Mouse (Mus musculus) CD8-positive naive resting alpha-beta T cell, adult 2 months (primary cell): Measurements from ENCODE around the gene Arid1b.
A peak's percentile ranks its signal among the peaks of the same experiment; 100 is the strongest.

ENCODE experiments used
- DNase-seq, 2 experiments: peaks; one replicate each; pipeline ENCODE4 v3.0.0; 2022; ENCODE audit warnings: low read depth in 2 of 2, low spot score in 2 of 2

Gene Arid1b

DNA sequence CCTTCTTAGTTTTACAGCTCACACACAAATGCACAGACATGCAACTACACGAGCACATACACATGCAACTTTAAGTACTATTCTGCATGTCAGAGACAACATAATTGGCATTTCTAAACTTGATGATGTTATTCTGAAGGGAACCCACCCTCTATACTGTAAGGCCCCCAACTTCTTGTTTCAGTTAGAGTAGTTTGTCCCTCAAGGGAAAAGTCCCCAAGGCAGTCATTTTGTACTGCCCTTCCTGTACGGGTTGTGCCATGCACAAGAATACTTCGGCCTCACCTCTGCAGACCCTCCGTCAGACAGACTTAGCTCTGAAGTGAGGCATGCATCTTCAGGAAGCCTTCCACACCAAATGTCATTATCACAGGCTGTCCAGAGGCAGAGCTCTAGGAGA is 191.4 kb downstream of the Arid1b start:
- no peak for DNase-seq

DNA sequence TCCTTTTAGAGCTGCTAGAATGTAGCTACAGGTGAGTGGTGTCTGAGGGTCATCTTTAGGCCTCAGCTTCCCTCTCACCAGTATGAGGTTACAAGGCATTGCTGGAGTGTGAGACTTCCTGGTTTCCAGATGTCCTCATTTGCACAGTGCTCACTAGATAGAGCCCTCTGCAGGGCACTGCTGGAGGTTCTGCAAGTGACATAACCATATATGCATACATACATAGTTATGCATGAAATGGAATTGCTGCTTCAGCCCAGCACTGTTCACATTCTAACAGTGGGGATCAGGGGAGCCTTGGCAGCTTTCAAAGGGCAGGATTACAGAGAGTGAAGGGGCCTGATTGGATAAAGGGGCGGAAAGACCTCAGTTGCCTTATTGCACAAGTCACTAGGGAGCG is 193.4 kb downstream of the Arid1b start:
- DNase-seq = no peak

DNA sequence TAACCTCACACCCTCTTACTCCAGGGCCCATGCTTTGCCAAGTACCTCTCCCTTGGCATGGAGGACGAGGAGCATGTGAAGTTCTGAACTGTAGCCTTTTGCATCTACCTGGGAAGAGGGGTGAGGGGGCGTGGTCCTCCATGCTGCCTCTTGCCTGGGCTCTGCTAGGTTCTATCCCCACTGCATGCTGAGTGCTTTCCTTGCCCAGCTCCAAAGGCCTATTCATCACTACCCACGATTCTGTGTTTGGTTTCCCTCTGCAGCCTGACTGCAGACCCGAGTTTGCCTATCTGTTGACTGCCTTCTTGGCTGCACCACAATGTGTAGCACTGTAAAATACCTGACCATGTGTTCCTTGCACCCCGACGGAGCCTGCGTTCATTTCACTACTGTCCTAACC is 194.3 kb downstream of the Arid1b start:
- no peak for DNase-seq

DNA sequence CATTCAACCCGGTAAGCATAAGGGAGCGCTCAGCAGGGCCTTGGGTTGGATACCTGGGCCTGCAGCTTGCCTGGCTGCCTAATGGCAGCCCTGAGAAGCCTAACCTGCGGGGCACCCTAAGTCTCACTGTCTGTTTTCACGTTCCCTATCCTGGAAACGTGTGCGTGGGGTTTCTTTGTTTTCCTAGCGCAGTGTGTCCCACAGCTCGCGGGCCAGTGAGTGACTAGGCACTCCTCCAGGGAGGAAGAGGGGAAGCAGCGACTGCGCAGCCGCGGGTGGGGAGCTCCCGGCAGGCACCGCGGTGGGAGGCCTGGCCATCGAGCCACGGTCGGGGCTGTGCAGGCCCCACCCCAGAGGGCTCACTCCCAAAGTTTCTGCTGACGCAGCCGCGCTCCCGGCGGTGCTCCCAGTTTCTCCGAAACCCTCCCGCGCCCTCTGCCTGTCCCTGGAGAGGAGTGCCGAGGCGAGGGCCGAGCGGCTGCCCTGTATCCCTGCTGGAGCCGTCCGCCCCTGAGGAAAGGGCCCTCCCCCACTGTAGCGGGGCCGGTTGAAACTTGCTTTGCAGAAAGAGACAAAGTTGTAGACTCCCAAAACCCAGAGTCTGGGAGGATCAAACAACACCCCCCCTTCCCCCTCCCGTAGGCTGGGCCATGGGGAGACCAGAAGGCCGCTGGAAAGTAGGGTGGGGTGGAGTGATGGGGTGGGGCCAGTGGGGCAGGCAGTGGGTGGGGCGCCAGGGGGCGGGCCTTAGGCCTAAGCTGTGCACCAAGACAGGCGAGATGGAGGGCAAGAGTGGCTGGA is 195.6 kb downstream of the Arid1b start:
- peak; percentile 63 to 74 for DNase-seq

DNA sequence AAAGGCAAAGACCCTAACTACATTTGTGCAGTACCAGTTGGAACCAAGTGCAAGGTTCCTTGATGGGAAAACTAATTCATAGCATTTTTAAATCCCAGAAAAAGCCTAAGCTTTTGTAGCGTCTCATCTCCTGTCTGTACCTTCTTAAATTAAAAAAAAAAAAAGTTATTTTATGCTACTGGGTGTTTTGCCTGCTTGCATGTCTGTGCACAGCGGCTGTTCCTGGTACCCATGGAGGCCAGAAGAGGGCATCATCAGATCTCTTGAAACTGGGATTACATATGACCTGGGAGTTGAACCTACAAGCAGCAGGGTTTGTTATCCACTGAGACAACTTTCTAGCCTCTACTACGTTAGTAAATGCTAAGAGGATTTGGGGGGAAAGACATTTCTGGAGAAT is 196.2 kb downstream of the Arid1b start:
- DNase-seq = no peak

DNA sequence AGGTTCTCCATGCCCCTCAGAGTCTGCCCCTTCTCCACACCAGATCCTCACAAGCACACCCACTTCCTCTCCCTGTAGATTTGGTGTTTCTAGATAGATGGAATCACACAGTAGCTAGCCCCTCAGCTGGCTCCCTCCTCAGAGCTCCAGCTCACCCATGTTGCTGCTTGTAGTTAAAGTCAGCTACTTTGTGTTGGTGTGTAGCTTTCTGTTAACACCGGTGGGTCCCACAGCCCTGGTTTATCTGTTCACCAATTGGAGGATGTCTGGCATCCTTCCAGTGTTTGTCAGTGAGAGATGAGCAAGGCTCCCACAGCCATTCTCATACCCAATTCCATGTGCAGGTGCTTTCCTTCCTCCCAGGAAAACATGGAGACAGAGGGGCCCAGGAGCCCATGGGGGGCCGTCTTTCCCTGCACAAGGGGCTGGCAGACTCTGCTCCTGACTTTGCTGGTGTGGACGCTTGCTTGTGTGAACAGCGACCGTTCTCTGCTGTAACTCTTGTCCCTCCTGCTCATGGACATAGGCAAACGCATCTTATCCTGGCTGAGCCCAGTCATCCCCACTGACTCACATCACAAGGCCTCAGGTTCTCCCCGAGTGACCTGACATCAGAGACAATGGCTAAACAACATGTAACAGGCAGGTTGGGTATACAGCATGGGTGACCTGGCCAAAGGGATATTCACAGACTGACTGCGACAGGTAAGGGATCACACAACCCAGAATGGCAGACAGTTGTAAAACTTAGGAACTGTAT is 200.2 kb downstream of the Arid1b start:
- DNase-seq = no peak

DNA sequence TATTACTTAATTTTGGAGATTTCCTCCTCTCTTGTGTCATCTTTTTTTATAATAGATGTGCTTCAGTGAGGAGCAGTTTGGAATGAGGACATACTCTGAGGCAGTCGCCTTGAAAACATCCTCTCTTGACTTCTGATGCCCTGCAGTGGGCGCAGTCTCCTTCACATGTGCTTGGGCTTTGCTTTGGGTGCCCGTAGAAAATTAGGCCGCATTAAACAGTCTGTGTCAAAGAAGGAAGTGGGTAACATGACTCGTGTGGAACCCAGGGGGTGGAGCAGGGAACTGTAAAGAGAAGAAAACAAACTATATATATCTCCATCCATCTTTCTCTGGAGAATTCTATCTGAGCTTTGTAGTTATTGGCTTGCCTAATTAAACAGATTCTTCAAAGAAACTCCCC is 201.3 kb downstream of the Arid1b start:
- peak; percentile 32 to 58 for DNase-seq

DNA sequence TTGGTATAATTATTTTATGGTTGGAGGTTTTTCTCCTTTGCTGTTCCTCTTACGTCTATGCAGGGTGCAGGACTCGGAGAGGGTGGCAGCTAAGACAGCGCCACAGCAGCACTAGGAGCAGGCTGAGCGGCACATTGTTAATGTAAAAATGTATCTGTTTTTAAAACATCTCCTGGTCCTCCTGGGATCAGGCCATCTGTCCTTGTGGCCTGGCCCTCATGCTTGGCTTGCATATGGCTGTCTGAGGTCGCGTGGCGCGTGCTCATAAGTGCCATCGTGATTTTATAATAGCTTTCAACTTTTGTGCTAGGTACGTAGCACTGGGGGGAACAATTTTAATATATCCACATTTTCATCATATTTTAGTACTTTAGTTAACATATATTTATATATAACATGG is 201.9 kb downstream of the Arid1b start:
- no peak for DNase-seq

DNA sequence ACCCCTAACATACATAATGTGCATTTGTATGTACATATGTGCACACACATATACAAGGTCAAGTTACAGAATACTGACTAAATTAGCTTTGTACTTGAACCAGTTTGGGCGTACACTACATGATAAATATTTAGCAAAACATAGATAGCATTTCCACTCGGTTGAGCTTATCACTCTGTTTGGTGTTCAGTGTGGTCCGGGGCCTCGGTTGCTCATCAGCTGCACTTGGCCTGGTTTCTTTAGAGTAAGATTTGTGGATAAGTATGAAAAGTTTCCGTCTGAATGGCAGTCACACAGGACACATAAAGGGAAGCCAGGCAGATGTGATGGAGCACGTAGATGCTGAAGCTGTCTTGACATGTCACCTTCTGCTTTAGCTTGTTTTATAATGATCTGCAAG is 202.4 kb downstream of the Arid1b start:
- no peak for DNase-seq

DNA sequence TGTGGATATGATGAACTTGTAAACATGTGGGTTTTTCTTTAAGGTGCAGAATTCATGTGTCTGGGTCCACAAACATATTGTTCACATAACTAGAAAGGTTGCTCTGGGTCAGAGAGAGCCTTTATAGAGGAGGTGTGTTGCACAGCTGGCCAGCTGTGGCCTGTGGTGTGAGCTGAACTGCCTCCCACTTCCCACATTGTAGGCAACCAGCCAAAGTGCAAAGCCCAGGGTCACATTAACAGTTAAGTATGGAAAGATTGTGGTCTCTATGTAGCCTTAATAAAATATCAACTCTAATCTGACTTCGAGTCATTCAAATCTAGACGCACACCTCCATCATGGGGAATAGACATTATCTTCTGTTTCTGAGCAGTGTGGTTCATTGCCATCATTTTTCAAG is 203.0 kb downstream of the Arid1b start:
- DNase-seq = no peak

DNA sequence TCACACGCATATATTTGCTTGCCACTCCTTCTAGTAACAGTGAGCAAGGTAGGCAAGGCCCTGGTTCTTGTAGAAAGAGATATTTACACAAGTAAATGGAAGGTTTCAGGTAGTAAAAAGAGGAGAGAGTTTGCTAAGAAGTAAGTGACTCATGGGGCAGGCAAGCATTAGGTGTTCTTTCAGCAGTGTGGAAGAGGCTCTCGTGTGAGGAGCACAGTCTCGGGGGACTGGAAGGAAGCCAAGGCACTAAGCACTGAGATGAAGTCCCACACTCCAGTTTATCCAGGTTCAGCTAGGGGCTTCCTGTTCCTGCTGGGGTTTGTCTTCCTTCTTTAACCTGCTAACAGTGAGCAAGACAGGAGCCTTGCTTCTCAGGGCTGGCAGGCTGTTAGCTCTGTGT is 203.6 kb downstream of the Arid1b start:
- no peak for DNase-seq

DNA sequence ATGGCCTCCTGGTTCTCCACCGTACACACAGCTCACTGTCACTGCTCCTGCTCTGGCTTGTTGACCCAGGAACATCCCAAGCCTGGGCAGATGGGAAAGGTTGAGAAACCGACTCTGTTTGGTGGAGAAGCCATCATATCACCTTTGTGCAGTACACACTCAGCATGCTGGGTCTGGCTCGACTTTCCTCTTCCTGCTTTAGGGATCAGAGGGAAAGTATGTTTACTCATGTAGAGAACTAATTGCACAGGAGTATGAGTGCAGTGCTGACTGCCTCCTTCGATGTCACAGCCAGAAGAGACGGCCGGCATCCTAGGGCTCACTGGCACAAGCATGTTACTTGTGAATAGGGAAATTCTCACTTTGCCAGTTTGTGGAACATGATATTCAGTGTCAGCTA is 204.1 kb downstream of the Arid1b start:
- DNase-seq = no peak

DNA sequence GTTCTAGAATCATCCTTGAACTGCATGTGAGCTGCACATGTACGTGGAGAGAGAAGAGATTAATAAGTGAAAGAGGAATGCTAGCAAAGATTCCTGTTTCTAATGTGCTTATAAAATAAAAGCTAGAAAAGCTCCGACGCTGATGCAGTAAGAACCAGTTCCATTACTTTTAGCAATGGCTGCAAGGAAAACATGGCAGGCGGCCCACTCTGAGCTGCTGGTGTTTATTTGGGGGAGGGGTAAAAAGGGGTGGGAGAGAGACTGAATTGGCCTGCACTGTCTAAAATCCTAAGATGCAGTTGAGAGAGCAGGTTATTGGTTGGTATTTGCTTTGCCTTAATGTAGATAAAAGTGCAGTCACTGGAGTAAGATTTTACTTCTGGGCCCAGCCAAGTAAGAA is 204.7 kb downstream of the Arid1b start:
- DNase-seq = no peak

DNA sequence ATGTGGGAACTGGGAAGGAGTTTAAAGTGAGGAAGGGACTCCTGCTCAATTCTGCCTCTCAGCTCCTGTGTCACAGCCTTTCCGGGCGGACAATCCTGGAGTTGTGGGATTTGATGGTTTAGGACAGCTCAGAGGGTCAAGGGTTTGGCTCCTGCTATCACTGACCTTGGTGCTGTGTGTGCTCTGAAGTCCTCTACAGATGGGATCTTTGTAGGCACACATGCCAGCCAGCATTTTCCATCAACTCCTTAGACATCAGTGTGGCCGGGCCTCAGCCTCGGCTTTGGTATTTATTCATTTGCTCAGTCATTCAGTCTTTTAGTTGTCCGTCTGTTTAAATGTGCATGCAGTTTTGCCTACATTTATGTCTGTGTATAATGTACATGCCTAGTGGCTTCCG is 206.5 kb downstream of the Arid1b start:
- no peak for DNase-seq

DNA sequence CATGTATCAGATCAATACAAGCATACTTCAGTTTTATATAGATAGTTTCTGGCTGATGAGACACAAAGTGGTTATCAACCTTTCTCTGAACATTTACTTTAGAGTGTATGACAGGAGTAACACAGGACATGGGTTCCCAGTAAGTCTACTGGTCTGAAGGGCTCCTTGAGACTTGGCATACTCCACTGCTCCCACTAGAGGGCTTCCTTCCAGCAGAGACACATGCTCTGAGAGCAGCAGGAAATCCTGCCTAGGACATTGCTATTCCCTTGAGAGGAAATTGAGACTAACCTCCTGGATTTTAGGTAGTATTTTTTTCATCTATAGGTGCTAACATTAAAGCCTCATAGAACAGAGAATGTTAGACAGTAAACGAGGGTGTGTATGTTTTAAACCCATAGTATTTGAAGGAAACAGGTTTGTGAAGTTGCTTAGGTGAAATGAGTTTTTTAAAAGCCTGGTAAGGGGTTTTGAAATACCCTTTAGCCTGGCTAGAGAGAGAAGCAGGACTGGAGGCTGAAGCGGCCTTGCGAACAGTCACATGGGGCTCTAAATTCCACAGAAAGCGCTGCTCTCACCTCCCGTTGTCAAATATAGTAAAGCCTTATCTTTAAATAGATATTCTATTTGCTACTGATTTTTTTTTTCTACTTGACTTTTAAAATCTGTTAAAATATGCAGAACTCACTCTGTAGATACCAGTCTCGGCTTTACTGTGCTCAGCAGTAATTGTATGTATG is 207.9 kb downstream of the Arid1b start:
- peak in 1 of 2 experiments; percentile 21 for DNase-seq

DNA sequence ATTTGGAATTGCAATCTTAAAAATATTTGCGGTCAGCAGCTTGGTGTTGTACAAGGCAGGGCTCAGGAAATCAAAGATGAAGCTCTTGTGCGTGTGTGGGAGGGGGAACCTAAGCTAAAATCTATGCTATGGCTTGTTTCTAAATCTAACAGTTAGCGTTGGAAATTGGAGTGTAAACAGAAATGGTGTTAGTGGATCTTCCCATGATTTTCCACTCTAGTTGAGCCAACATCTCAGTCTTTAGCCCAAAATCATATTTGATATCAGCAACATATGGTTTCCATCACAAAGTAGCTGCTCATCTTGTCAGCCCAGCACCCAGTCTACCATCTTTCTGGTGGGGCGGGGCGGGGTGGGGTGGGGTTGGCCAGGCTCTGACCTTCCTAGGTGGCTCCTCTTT is 208.6 kb downstream of the Arid1b start:
- no peak for DNase-seq

DNA sequence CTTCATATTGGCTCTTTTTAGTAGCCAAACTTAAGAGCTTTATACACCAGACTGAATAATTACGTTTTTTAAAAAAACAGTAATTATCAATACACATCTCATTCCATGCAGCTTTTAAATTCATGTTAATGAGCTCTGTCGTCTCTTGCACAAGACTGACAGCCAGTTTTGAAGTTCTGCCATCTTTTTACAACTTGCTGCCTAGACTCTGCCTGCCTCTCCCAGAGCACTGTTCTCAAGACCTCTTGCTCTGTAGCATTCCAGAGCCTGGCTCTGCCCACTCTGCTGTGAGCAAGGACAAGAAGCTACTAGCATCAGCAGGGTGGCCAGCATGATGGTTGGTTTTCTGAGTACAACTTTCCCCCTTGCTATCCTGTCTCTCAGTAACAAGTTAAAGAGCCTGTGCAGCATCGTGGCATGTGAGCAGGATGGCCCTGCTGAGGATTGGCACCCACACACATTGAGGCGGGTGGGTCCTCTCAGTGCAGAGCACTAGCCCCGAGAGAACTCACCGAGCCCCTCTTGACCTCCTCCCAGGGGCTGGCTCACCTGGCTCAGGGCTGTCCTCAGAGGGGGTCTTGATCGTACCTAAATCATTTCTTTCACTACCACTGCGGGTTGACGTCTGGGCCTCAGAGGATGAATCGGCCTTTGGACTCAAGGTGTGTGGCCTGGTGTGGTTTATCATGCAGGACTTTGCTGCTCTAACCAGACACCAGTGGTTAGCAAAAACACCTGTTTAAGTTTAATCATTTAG is 209.4 kb downstream of the Arid1b start:
- no peak for DNase-seq

DNA sequence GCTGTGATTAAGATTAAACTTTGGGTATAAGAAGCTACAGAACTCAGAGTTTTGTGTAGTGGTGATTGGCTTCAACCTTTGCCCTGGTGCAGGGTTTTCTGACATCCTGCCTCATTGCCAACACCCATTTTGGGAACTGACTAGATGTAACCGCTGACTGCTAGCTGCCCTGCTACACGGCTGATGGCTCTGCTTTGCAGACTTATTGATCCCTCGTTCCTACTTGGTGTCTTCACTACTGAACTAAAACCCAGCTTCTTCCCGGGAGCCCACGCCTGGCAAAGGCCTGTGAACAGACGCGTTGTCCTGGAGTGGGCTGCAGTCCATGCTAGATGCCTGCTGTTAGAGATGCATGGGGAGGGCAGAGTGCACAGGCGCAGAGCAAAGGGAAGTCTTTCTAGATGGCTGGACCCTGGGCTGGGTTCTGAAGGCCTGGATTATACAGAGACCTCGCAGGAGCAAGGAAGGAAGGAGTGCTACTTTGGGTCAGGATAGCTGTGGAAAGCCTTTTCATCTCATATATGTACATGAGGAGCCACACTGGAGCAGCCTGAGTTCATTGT is 210.1 kb downstream of the Arid1b start:
- no peak for DNase-seq

DNA sequence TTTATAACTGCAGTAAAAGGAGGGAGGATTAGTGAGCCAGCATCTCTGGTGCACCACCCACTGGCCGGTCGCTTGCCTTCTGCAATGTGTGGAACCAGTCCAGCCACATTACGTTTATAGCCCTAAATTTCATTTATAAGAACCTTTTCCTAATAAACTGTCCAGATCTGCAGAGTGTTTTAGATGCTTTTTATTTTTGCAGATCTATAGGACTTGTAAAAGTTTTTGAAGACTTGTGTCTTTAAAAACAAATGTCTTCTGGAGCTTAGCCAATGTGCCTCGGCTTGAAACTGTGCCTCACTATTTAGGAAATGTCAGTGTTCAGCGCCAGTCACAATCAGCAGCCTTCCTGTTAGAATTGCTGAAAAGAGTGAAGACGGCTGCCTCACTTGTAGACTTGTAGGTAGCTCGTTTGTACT is 211.0 kb downstream of the Arid1b start:
- no peak for DNase-seq

DNA sequence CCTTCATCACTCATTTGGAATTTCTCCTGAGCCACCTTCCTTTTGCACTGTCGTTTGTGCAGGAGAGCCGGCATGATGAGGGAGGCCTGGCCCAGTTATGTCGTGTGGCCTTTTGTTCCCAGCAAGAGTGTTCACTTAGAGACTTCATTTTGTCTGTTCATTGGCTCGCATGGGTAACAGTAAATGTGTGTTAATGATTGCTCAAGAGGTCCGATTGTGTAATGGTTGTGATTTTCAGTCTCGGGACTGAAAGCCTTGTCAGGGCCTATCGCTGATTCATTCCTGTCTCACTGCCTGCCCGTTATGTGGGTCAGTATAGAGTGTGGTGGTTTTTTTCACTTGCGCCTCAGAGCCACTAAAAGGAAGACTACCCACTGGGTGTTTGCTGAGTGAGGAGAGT is 212.6 kb downstream of the Arid1b start:
- DNase-seq = no peak

DNA sequence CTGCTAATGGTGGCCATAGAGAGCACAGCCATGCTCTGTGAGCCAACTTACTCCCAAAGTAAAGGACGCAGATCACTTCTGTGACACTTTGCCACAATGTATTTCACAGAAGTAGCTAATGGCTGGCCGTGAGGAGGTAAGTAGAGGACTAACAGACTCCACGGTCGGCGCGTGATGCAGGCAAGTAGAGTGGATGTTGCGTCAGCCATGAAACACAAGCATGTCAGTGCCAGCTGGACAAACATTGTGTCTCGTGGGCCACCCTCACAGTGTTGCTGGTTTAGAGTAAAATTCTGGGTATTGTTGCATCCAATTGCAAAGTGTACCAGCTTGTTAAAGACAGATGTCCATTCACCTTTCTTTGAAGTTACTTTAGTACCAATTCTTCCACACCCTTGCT is 213.7 kb downstream of the Arid1b start:
- no peak for DNase-seq
